Mouse (Mus musculus): ENCODE data around the gene Gpr146. TPM values are rescaled to one million over a fixed set of nuclear protein-coding genes. Genes with fewer than 3 reads are reported as not detected.

The Gpr146 gene
- polyA plus RNA-seq, 1 experiment from 2014 or later, result 3.5 TPM

GRCm38 (mm10) chr5:139380385-139381248 lies 3.1 kb downstream of the Gpr146 start:
- no peaks in the 10 kb centered on the region for H3K27me3 ChIP-seq (ENCODE audit: control insufficient read depth, insufficient read depth, low read length)
- H3K36me3 ChIP-seq (ENCODE audit: control insufficient read depth, insufficient read depth, low read length), result no peaks in the 10 kb centered on the region
- peaks cover 15% of the 10 kb centered on the region; the same call in 1 of the 2 replicates for H3K4me1 ChIP-seq (replicated peaks; ENCODE audit: control insufficient read depth, insufficient read depth)
- peak overlapping the region; percentile 85 for H3K27ac ChIP-seq (replicated peaks)
- WGBS, result 2% methylated on average over 68 of the region's 73 CpGs
- no peak for TF ChIP-seq CTCF (IDR thresholded peaks at IDR 0.05; ENCODE audit: low read depth)
- TF ChIP-seq EP300 (optimal IDR thresholded peaks at IDR 0.05), result no peak
- DNase-seq (ENCODE audit: low spot score) (peak; percentile 96), ATAC-seq (ENCODE audit: low FRiP score, low TSS enrichment) (peak; percentile 86)
- H3K4me3 ChIP-seq (ENCODE audit: low read depth, low read length), result peak overlapping the region; percentile 68
- peak overlapping the region; percentile 92 for H3K4me2 ChIP-seq (replicated peaks; ENCODE audit: low read depth)
- H3K9me3 ChIP-seq (ENCODE audit: control insufficient read depth, low read length), result no peaks in the 10 kb centered on the region
- peak overlapping the region; percentile 78 for H3K9ac ChIP-seq (ENCODE audit: low read length)

- H3K9ac ChIP-seq (ENCODE audit: low read length), result no peak overlapping the region
- H3K27me3 ChIP-seq (ENCODE audit: control insufficient read depth, insufficient read depth, low read length), result no peaks in the 10 kb centered on the region
- H3K4me2 ChIP-seq (replicated peaks; ENCODE audit: low read depth), result no peak overlapping the region; the same call in 1 of the 2 replicates
- DNase-seq (ENCODE audit: low spot score), result no peak
- H3K27ac ChIP-seq (replicated peaks), result peak overlapping the region; percentile 54; the same call in 1 of the 2 replicates
- no peaks in the 10 kb centered on the region for H3K36me3 ChIP-seq (ENCODE audit: control insufficient read depth, insufficient read depth, low read length)
- TF ChIP-seq EP300 (optimal IDR thresholded peaks at IDR 0.05), result no peak
- TF ChIP-seq CTCF (IDR thresholded peaks at IDR 0.05; ENCODE audit: low read depth), result no peak; the same call in 1 of the 2 replicates
- no peak overlapping the region for H3K4me3 ChIP-seq (ENCODE audit: low read depth, low read length)
- H3K4me1 ChIP-seq (replicated peaks; ENCODE audit: control insufficient read depth, insufficient read depth), result peaks cover 15% of the 10 kb centered on the region; the same call in 1 of the 2 replicates
- H3K9me3 ChIP-seq (ENCODE audit: control insufficient read depth, low read length), result no peaks in the 10 kb centered on the region
- no peak for ATAC-seq (ENCODE audit: low FRiP score, low TSS enrichment)
- 65% methylated on average over 16 of the region's 18 CpGs for WGBS
Measured at GRCm38 (mm10) chr5:139381586-139382513, 4.4 kb downstream of the Gpr146 start.

GRCm38 (mm10) chr5:139382760-139383159 lies 5.3 kb downstream of the Gpr146 start:
- 0 out of 2 replicates have a peak overlapping the region, but pooled peaks have one; percentile 14 for H3K9ac ChIP-seq (ENCODE audit: low read length)
- no peaks in the 10 kb centered on the region for H3K27me3 ChIP-seq (ENCODE audit: control insufficient read depth, insufficient read depth, low read length)
- H3K9me3 ChIP-seq (ENCODE audit: control insufficient read depth, low read length), result no peaks in the 10 kb centered on the region
- H3K4me3 ChIP-seq (ENCODE audit: low read depth, low read length), result no peak overlapping the region
- H3K27ac ChIP-seq (replicated peaks), result peak overlapping the region; percentile 54; the same call in 1 of the 2 replicates
- ATAC-seq (ENCODE audit: low FRiP score, low TSS enrichment) (peak; percentile 38; the same call in 1 of the 2 replicates), DNase-seq (ENCODE audit: low spot score) (peak; percentile 70)
- TF ChIP-seq CTCF (IDR thresholded peaks at IDR 0.05; ENCODE audit: low read depth) (no peak), EP300 (optimal IDR thresholded peaks at IDR 0.05) (no peak)
- WGBS, result 53% methylated on average over 8 of the region's 8 CpGs
- H3K4me2 ChIP-seq (replicated peaks; ENCODE audit: low read depth), result peak overlapping the region; percentile 12; the same call in 1 of the 2 replicates
- H3K36me3 ChIP-seq (ENCODE audit: control insufficient read depth, insufficient read depth, low read length), result no peaks in the 10 kb centered on the region
- peaks cover 15% of the 10 kb centered on the region; the same call in 1 of the 2 replicates for H3K4me1 ChIP-seq (replicated peaks; ENCODE audit: control insufficient read depth, insufficient read depth)

GRCm38 (mm10) chr5:139383234-139383633 lies 5.7 kb downstream of the Gpr146 start:
- Histone ChIP-seq H3K4me1 (replicated peaks; ENCODE audit: control insufficient read depth, insufficient read depth) (peaks cover 15% of the 10 kb centered on the region; the same call in 1 of the 2 replicates), H3K4me2 (replicated peaks; ENCODE audit: low read depth) (no peak overlapping the region)
- WGBS, result 82% methylated on average over 9 of the region's 9 CpGs

GRCm38 (mm10) chr5:139384531-139384930 lies 7.0 kb downstream of the Gpr146 start:
- no peak overlapping the region for H3K27ac ChIP-seq (replicated peaks)
- H3K4me3 ChIP-seq (ENCODE audit: low read depth, low read length), result no peak overlapping the region
- H3K36me3 ChIP-seq (ENCODE audit: control insufficient read depth, insufficient read depth, low read length), result no peaks in the 10 kb centered on the region
- H3K4me1 ChIP-seq (replicated peaks; ENCODE audit: control insufficient read depth, insufficient read depth), result peaks cover 16% of the 10 kb centered on the region
- TF ChIP-seq EP300 (optimal IDR thresholded peaks at IDR 0.05), result no peak
- TF ChIP-seq CTCF (IDR thresholded peaks at IDR 0.05; ENCODE audit: low read depth), result no peak
- no peak for DNase-seq (ENCODE audit: low spot score)
- H3K9ac ChIP-seq (ENCODE audit: low read length), result no peak overlapping the region
- ATAC-seq (ENCODE audit: low FRiP score, low TSS enrichment), result no peak
- no peak overlapping the region for H3K4me2 ChIP-seq (replicated peaks; ENCODE audit: low read depth)
- no peaks in the 10 kb centered on the region for H3K9me3 ChIP-seq (ENCODE audit: control insufficient read depth, low read length)
- no peaks in the 10 kb centered on the region for H3K27me3 ChIP-seq (ENCODE audit: control insufficient read depth, insufficient read depth, low read length)
- WGBS, result 33% methylated on average over 10 of the region's 10 CpGs

More at GRCm38 (mm10) chr5:139383234-139383633, 5.7 kb downstream of the Gpr146 start:
- DNase-seq (ENCODE audit: low spot score) (no peak), ATAC-seq (ENCODE audit: low FRiP score, low TSS enrichment) (no peak)
- Histone ChIP-seq H3K36me3 (ENCODE audit: control insufficient read depth, insufficient read depth, low read length) (no peaks in the 10 kb centered on the region), H3K27me3 (ENCODE audit: control insufficient read depth, insufficient read depth, low read length) (no peaks in the 10 kb centered on the region), H3K9me3 (ENCODE audit: control insufficient read depth, low read length) (no peaks in the 10 kb centered on the region), H3K4me3 (ENCODE audit: low read depth, low read length) (no peak overlapping the region), H3K27ac (replicated peaks) (no peak overlapping the region), H3K9ac (ENCODE audit: low read length) (no peak overlapping the region)
- TF ChIP-seq CTCF (IDR thresholded peaks at IDR 0.05; ENCODE audit: low read depth), result no peak
- no peak for TF ChIP-seq EP300 (optimal IDR thresholded peaks at IDR 0.05)

All from stomach, postnatal 0 days (tissue).